Mouse (Mus musculus) intestine, embryonic 16.5 days (tissue): ENCODE measurements around the gene Olfr18. TPM values are rescaled to one million over a fixed set of nuclear protein-coding genes. Genes with fewer than 3 reads are reported as not detected.
"Not testable (repeated sequence)": the region's sequence is repeated elsewhere in the genome, so short reads cannot be mapped to it uniquely, and the experiment has no call there.

ENCODE experiments used
- ATAC-seq: fragments of 200-750 bp; cut with Nextera tagmentation; 2 replicates; pipeline ENCODE4 v1.8.0; 2017; ENCODE audit warnings: moderate TSS enrichment, moderate library complexity
- H3K27ac ChIP-seq: fragments of 300-500 bp; sonication (generic); 2 replicates; pipeline ENCODE4 v1.5.1; 2014; ENCODE audit warnings: mild to moderate bottlenecking, low read length
- H3K27me3 ChIP-seq: fragments of 300-500 bp; sonication (generic); replicated peaks from 2 replicates; pipeline ENCODE4 v1.6.1; 2014; ENCODE audit warnings: low read length, control low read depth, mixed read lengths; ENCODE audit not compliant: control insufficient read depth, insufficient read depth
- H3K36me3 ChIP-seq: fragments of 300-500 bp; sonication (generic); 2 replicates; pipeline ENCODE4 v1.6.1; 2014; ENCODE audit warnings: low read length, control low read depth; ENCODE audit not compliant: control insufficient read depth, insufficient read depth
- H3K4me1 ChIP-seq: fragments of 300-500 bp; sonication (generic); 2 replicates; pipeline ENCODE4 v1.6.1; 2014; ENCODE audit warnings: low read length, control low read depth, mixed read lengths; ENCODE audit not compliant: control insufficient read depth, insufficient read depth
- H3K4me2 ChIP-seq: fragments of 300-500 bp; sonication (generic); 2 replicates; pipeline ENCODE4 v1.6.1; 2014; ENCODE audit warnings: low read depth, low read length, control low read depth
- H3K4me3 ChIP-seq: fragments of 300-500 bp; sonication (generic); 2 replicates; pipeline ENCODE4 v1.5.1; 2014; ENCODE audit warnings: mild to moderate bottlenecking, low read length
- H3K9ac ChIP-seq: fragments of 300-500 bp; sonication (generic); 2 replicates; pipeline ENCODE4 v1.6.1; 2014; ENCODE audit warnings: low read depth, low read length
- H3K9me3 ChIP-seq: fragments of 300-500 bp; sonication (generic); 2 replicates; pipeline ENCODE4 v1.6.1; 2016; ENCODE audit warnings: low read length, control low read depth; ENCODE audit not compliant: control insufficient read depth
- WGBS: fragments of 180-500 bp; shearing (Covaris S2); extraction: QIAGEN DNeasy Blood & Tissue Kit; methylation state at CpG from one replicate; pipeline ENCODE4 v1.1.7; 2014; 5-methylcytosine and 5-hydroxymethylcytosine counted together
- polyA plus RNA-seq: library from polyadenylated mRNA; unstranded; fragments of >200 nt; fragmentation: Nextera tagmentation; extraction: Ambion mirVana; gene quantifications from 2 replicates; pipeline ENCODE4 v1.2.1, GENCODE M21; 2015

Gene Olfr18
- polyA plus RNA-seq: not detected in 2 replicates

GRCm38 (mm10) chr9:20335994-20336393, at the start of gene Olfr18:
Gene Olfr18 (minus strand): TSS chr9:20336094.
- ATAC-seq: no peak
- no peaks in the 10 kb centered on the region for H3K9me3 ChIP-seq
- H3K4me3 ChIP-seq: no peak within 1 kb of the TSS
- no peaks in the 10 kb centered on the region for H3K4me1 ChIP-seq
- no peak within 1 kb of the TSS for H3K9ac ChIP-seq
- no peak within 1 kb of the TSS for H3K27ac ChIP-seq
- no peaks in the 10 kb centered on the region for H3K27me3 ChIP-seq
- no peaks in the 10 kb centered on the region for H3K36me3 ChIP-seq
- no peak within 1 kb of the TSS for H3K4me2 ChIP-seq

- ATAC-seq: peak; percentile 78
- Histone ChIP-seq H3K9me3 (no peaks in the 10 kb centered on the region), H3K36me3 (no peaks in the 10 kb centered on the region), H3K9ac (peak overlapping the region; percentile 80), H3K27ac (0 out of 2 replicates have a peak overlapping the region, but pooled peaks have one; percentile 7), H3K27me3 (no peaks in the 10 kb centered on the region), H3K4me2 (peak overlapping the region; percentile 89), H3K4me1 (peaks cover 4% of the 10 kb centered on the region; the same call in 1 of the 2 replicates), H3K4me3 (peak overlapping the region; percentile 57)
- 16% methylated on average over 16 of the region's 16 CpGs for WGBS
These were observed 49.4 kb upstream of the Olfr18 start for GRCm38 (mm10) chr9:20385343-20385703.

- peak; percentile 100 for ATAC-seq
- H3K4me3 ChIP-seq: peak within 1 kb of the TSS; percentile 57
- peaks cover 4% of the 10 kb centered on the region; the same call in 1 of the 2 replicates for H3K4me1 ChIP-seq
- 2% methylated on average over 40 of the region's 40 CpGs for WGBS
- no peaks in the 10 kb centered on the region for H3K27me3 ChIP-seq
- no peaks in the 10 kb centered on the region for H3K36me3 ChIP-seq
- peak within 1 kb of the TSS; percentile 80 for H3K9ac ChIP-seq
- H3K9me3 ChIP-seq: no peaks in the 10 kb centered on the region
- H3K27ac ChIP-seq: peak within 1 kb of the TSS; percentile 10; the same call in 1 of the 2 replicates
- H3K4me2 ChIP-seq: peak within 1 kb of the TSS; percentile 89
These were observed 48.8 kb upstream of the Olfr18 start, which contains the start of gene Zfp560 for GRCm38 (mm10) chr9:20384532-20385342. Gene Zfp560 (minus strand): TSS chr9:20385177.

- Histone ChIP-seq H3K9ac (no peak overlapping the region), H3K4me1 (peaks cover 4% of the 10 kb centered on the region; the same call in 1 of the 2 replicates), H3K27me3 (no peaks in the 10 kb centered on the region), H3K4me3 (no peak overlapping the region), H3K36me3 (no peaks in the 10 kb centered on the region), H3K4me2 (0 out of 2 replicates have a peak overlapping the region, but pooled peaks have one; percentile 16), H3K27ac (no peak overlapping the region), H3K9me3 (no peaks in the 10 kb centered on the region)
- 86% methylated on average over 7 of the region's 7 CpGs for whole genome bisulfite sequencing
- ATAC-seq: no peak
These were observed 47.8 kb upstream of the Olfr18 start for GRCm38 (mm10) chr9:20383659-20384058.

- Histone ChIP-seq H3K27me3 (no peaks in the 10 kb centered on the region), H3K4me2 (no peak overlapping the region), H3K9me3 (no peaks in the 10 kb centered on the region), H3K9ac (no peak overlapping the region), H3K36me3 (no peaks in the 10 kb centered on the region), H3K4me3 (no peak overlapping the region), H3K27ac (no peak overlapping the region), H3K4me1 (no peaks in the 10 kb centered on the region)
- ATAC-seq: no peak
- 93% methylated on average over 1 of the region's 1 CpGs for WGBS
These were observed 38.8 kb upstream of the Olfr18 start for GRCm38 (mm10) chr9:20374712-20375111.

- H3K4me3 ChIP-seq: no peak overlapping the region
- no peak overlapping the region for H3K9ac ChIP-seq
- no peak for ATAC-seq
- H3K27ac ChIP-seq: no peak overlapping the region
- no peaks in the 10 kb centered on the region for H3K27me3 ChIP-seq
- WGBS: 93% methylated on average over 2 of the region's 2 CpGs
- H3K36me3 ChIP-seq: no peaks in the 10 kb centered on the region
- no peaks in the 10 kb centered on the region for H3K9me3 ChIP-seq
- no peaks in the 10 kb centered on the region for H3K4me1 ChIP-seq
- no peak overlapping the region for H3K4me2 ChIP-seq
These were observed 31.4 kb upstream of the Olfr18 start for GRCm38 (mm10) chr9:20367311-20367710.

GRCm38 (mm10) chr9:20348501-20348900, 12.6 kb upstream of the Olfr18 start:
- H3K4me1 ChIP-seq: no peaks in the 10 kb centered on the region
- no peaks in the 10 kb centered on the region for H3K27me3 ChIP-seq
- no peak overlapping the region for H3K4me3 ChIP-seq
- 87% methylated on average over 4 of the region's 4 CpGs for WGBS
- no peak overlapping the region for H3K4me2 ChIP-seq
- no peaks in the 10 kb centered on the region for H3K9me3 ChIP-seq
- H3K27ac ChIP-seq: no peak overlapping the region
- H3K36me3 ChIP-seq: peaks cover 11% of the 10 kb centered on the region
- ATAC-seq: no peak
- no peak overlapping the region for H3K9ac ChIP-seq

GRCm38 (mm10) chr9:20298232-20298631, 37.7 kb downstream of the Olfr18 start, which contains the start of gene Olfr873:
Gene Olfr873 (plus strand): TSS chr9:20298532.
- Histone ChIP-seq H3K4me2 (no peak within 1 kb of the TSS), H3K9me3 (no peaks in the 10 kb centered on the region), H3K36me3 (no peaks in the 10 kb centered on the region), H3K9ac (no peak within 1 kb of the TSS), H3K27ac (no peak within 1 kb of the TSS), H3K4me3 (no peak within 1 kb of the TSS), H3K27me3 (no peaks in the 10 kb centered on the region), H3K4me1 (no peaks in the 10 kb centered on the region)
- ATAC-seq: no peak
- 87% methylated on average over 1 of the region's 1 CpGs for WGBS

GRCm38 (mm10) chr9:20295562-20295961, 40.3 kb downstream of the Olfr18 start:
- H3K36me3 ChIP-seq, H3K4me2 ChIP-seq, H3K27me3 ChIP-seq, H3K4me1 ChIP-seq, H3K4me3 ChIP-seq, ATAC-seq, H3K9ac ChIP-seq, H3K27ac ChIP-seq, H3K9me3 ChIP-seq: not testable (repeated sequence)
- WGBS: 79% methylated on average over 5 of the region's 5 CpGs
